9 mouse cellular contexts compared by ENCODE assay signal in genomic region chrX:168122806-168123588, GRCm38 (mm10).
DNase-seq lines count a peak whose midpoint lies in the region; ATAC-seq and TF ChIP-seq lines count a peak whose summit lies in the region.
"Had no signal": no experiment of that assay in that cellular context is flagged by ENCODE, and none has a peak within 500 bp of the region (broad histone marks: within the 10 kb centered on the region; RNA-seq: fewer than 3 reads in every experiment).

No protein-coding gene starts in this region.

- H3K27me3 ChIP-seq in kidney, postnatal 0 days (ENCODE audit: insufficient read depth, low read length), result peaks cover 4% of the 10 kb centered on the region; the same call in 1 of the 2 replicates
- H3K27me3 ChIP-seq in embryonic facial prominence, embryonic 14.5 days (replicated peaks; ENCODE audit: control insufficient read depth, insufficient read depth, low read length), result peaks cover 54% of the 10 kb centered on the region
- H3K27me3 ChIP-seq in midbrain, embryonic 12.5 days, result peaks cover 48% of the 10 kb centered on the region

- peak overlapping the region; percentile 67 for H3K4me2 ChIP-seq in kidney, postnatal 0 days (ENCODE audit: low read length)
- peak overlapping the region; percentile 66 for H3K4me2 ChIP-seq in embryonic facial prominence, embryonic 14.5 days (ENCODE audit: low read depth, low read length)
- H3K4me2 ChIP-seq in midbrain, embryonic 12.5 days (replicated peaks), result peak overlapping the region; percentile 74

- peak overlapping the region; percentile 35 for H3K4me3 ChIP-seq in kidney, postnatal 0 days (replicated peaks; ENCODE audit: low read depth, low read length)
- peak overlapping the region; percentile 42 for H3K4me3 ChIP-seq in embryonic facial prominence, embryonic 14.5 days (ENCODE audit: low read depth, low read length)
- peak overlapping the region; percentile 51 for H3K4me3 ChIP-seq in midbrain, embryonic 12.5 days

- no peak overlapping the region for H3K9ac ChIP-seq in kidney, postnatal 0 days (ENCODE audit: low read depth, low read length)
- H3K9ac ChIP-seq in embryonic facial prominence, embryonic 14.5 days (ENCODE audit: low read depth, low read length), result peak overlapping the region; percentile 46
- peak overlapping the region; percentile 34; the same call in 1 of the 2 replicates for H3K9ac ChIP-seq in midbrain, embryonic 12.5 days (replicated peaks)
- H3K9ac ChIP-seq: liver, embryonic 14.5 days had no signal

- no peaks in the 10 kb centered on the region for H3K36me3 ChIP-seq in kidney, postnatal 0 days (ENCODE audit: insufficient read depth, low read length)
- H3K36me3 ChIP-seq in embryonic facial prominence, embryonic 14.5 days (ENCODE audit: control insufficient read depth, insufficient read depth, low read length), result no peaks in the 10 kb centered on the region
- no peaks in the 10 kb centered on the region for H3K36me3 ChIP-seq in midbrain, embryonic 12.5 days

- ATAC-seq in kidney, postnatal 0 days (replicated peaks; ENCODE audit: low FRiP score, low read depth), result peak; percentile 85
- ATAC-seq in embryonic facial prominence, embryonic 14.5 days (ENCODE audit: low read depth), result peak; percentile 89
- peak; percentile 89 for ATAC-seq in midbrain, embryonic 12.5 days (ENCODE audit: low FRiP score, low read depth)
- no peak for ATAC-seq in megakaryocyte, adult 5-6 weeks (ENCODE audit: poor library complexity, severe bottlenecking)

- H3K4me1 ChIP-seq in kidney, postnatal 0 days (replicated peaks; ENCODE audit: insufficient read depth, low read length), result no peaks in the 10 kb centered on the region
- H3K4me1 ChIP-seq in embryonic facial prominence, embryonic 14.5 days (ENCODE audit: control insufficient read depth, insufficient read depth, low read length), result no peaks in the 10 kb centered on the region
- H3K4me1 ChIP-seq in midbrain, embryonic 12.5 days, result no peaks in the 10 kb centered on the region

- H3K9me3 ChIP-seq in kidney, postnatal 0 days (replicated peaks; ENCODE audit: low read length), result no peaks in the 10 kb centered on the region
- H3K9me3 ChIP-seq in embryonic facial prominence, embryonic 14.5 days (ENCODE audit: control insufficient read depth, low read length), result no peaks in the 10 kb centered on the region
- H3K9me3 ChIP-seq in midbrain, embryonic 12.5 days, result no peaks in the 10 kb centered on the region

- WGBS in kidney, postnatal 0 days, result 22% methylated on average over 40 of the region's 42 CpGs
- WGBS in embryonic facial prominence, embryonic 14.5 days, result 19% methylated on average over 15 of the region's 42 CpGs
- 21% methylated on average over 33 of the region's 42 CpGs for WGBS in midbrain, embryonic 12.5 days

- H3K27ac ChIP-seq in kidney, postnatal 0 days, result no peak overlapping the region
- no peak overlapping the region for H3K27ac ChIP-seq in embryonic facial prominence, embryonic 14.5 days (replicated peaks; ENCODE audit: low read depth, low read length)
- no peak overlapping the region for H3K27ac ChIP-seq in midbrain, embryonic 12.5 days (replicated peaks)
- H3K27ac ChIP-seq: liver, embryonic 14.5 days had no signal

- TF ChIP-seq CTCF in kidney, postnatal 0 days (IDR thresholded peaks at IDR 0.05; ENCODE audit: low read depth), result peak; percentile 38

- DNase-seq in kidney, postnatal 0 days (ENCODE audit: low spot score), result peak; percentile 14
- DNase-seq in kidney, adult 9 months, result no peak
- DNase-seq in adrenal gland, postnatal 25 days, result peak; percentile 20
- DNase-seq in embryonic facial prominence, embryonic 14.5 days (ENCODE audit: low spot score), result peak; percentile 13
- peak; percentile 15 for DNase-seq in kidney, postnatal 10 days
- DNase-seq in lung, postnatal 25 days (ENCODE audit: low spot score), result no peak

Comparison
In these comparisons a context has a peak if more than half of its experiments do, and no peak if none do; other contexts are left out.
1. DNase-seq: peak in kidney, postnatal 0 days (single experiment), adrenal gland, postnatal 25 days (single experiment), embryonic facial prominence, embryonic 14.5 days (single experiment) and kidney, postnatal 10 days (single experiment); none in kidney, adult 9 months (single experiment) and lung, postnatal 25 days (single experiment).
2. Peak in every context shown above with its lines, with median percentiles within 50 percentile points of each other: H3K4me2 ChIP-seq and H3K4me3 ChIP-seq.